In genomic region chrX:101772035-101772434, GRCm38 (mm10) we compare ENCODE assay signal across 10 mouse cellular contexts. TPM values are rescaled to one million over a fixed set of nuclear protein-coding genes. Genes with fewer than 3 reads are reported as not detected.
DNase-seq lines count a peak whose midpoint lies in the region; ATAC-seq and TF ChIP-seq lines count a peak whose summit lies in the region.
"Had no signal": no experiment of that assay in that cellular context is flagged by ENCODE, and none has a peak within 500 bp of the region (broad histone marks: within the 10 kb centered on the region; RNA-seq: fewer than 3 reads in every experiment).

No protein-coding gene starts in this region.

- DNase-seq in kidney, adult 2 months, result peak; percentile 56
- DNase-seq in MEL-GATA-1-ER (ENCODE audit: extremely low read depth, low read depth), result peak; percentile 49
- DNase-seq in cerebellum, adult 2 months, result peak; percentile 18 to 49
- DNase-seq in heart, postnatal 4 days, result peak; percentile 72
- peak; percentile 68 for DNase-seq in limb, embryonic 11.5 days (ENCODE audit: low spot score)
- peak; percentile 35 to 71 for DNase-seq in right cerebral cortex, postnatal 10 days (ENCODE audit: low spot score in 2 of 2)
- DNase-seq in yolk sac, embryonic 10.5 days (ENCODE audit: low spot score), result no peak

- no peaks in the 10 kb centered on the region for H3K9me3 ChIP-seq in kidney, embryonic 14.5 days (ENCODE audit: control insufficient read depth, low read length)
- H3K9me3 ChIP-seq in limb, embryonic 11.5 days (ENCODE audit: control insufficient read depth, low read length), result no peaks in the 10 kb centered on the region

- H3K36me3 ChIP-seq in kidney, adult 2 months (ENCODE audit: control insufficient read depth, insufficient read depth, low read length), result no peaks in the 10 kb centered on the region
- H3K36me3 ChIP-seq in kidney, embryonic 14.5 days (ENCODE audit: control insufficient read depth, insufficient read depth, low read length), result no peaks in the 10 kb centered on the region
- no peaks in the 10 kb centered on the region for H3K36me3 ChIP-seq in limb, embryonic 11.5 days (ENCODE audit: control insufficient read depth, insufficient read depth, low read length)

- no peak overlapping the region for H3K4me3 ChIP-seq in kidney, adult 2 months (ENCODE audit: insufficient read depth, low read depth, low read length)
- no peak overlapping the region for H3K4me3 ChIP-seq in kidney, embryonic 14.5 days (ENCODE audit: low read length)
- no peak overlapping the region for H3K4me3 ChIP-seq in cerebellum, adult 2 months (replicated peaks; ENCODE audit: insufficient read depth, low read depth, low read length)
- no peak overlapping the region for H3K4me3 ChIP-seq in limb, embryonic 11.5 days (ENCODE audit: low read depth, low read length)

- no peaks in the 10 kb centered on the region for H3K4me1 ChIP-seq in kidney, adult 2 months (ENCODE audit: control insufficient read depth, insufficient read depth, low read length)
- no peaks in the 10 kb centered on the region for H3K4me1 ChIP-seq in kidney, embryonic 14.5 days (ENCODE audit: control insufficient read depth, insufficient read depth, low read length)
- H3K4me1 ChIP-seq in cerebellum, adult 2 months (ENCODE audit: control insufficient read depth, insufficient read depth, low read length), result no peaks in the 10 kb centered on the region
- no peaks in the 10 kb centered on the region for H3K4me1 ChIP-seq in limb, embryonic 11.5 days (ENCODE audit: control insufficient read depth, insufficient read depth, low read length)

- TF ChIP-seq POLR2A in kidney, adult 2 months (IDR thresholded peaks at IDR 0.05; ENCODE audit: low read depth, low read length), result no peak
- no peak for TF ChIP-seq POLR2A in cerebellum, adult 2 months (IDR thresholded peaks at IDR 0.05; ENCODE audit: borderline replicate concordance, insufficient read depth, low read length)

- H3K9ac ChIP-seq in kidney, embryonic 14.5 days (ENCODE audit: low read depth, low read length), result no peak overlapping the region
- H3K9ac ChIP-seq in limb, embryonic 11.5 days (ENCODE audit: low read length), result no peak overlapping the region

- no peak for ATAC-seq in kidney, embryonic 14.5 days (ENCODE audit: low FRiP score, low TSS enrichment)
- ATAC-seq in limb, embryonic 11.5 days (ENCODE audit: insufficient number of reproducible peaks, low FRiP score, low TSS enrichment, low read depth), result no peak

- no peaks in the 10 kb centered on the region for H3K27me3 ChIP-seq in kidney, adult 2 months (replicated peaks; ENCODE audit: control insufficient read depth, insufficient read depth, low read length)
- H3K27me3 ChIP-seq in kidney, embryonic 14.5 days (ENCODE audit: control insufficient read depth, insufficient read depth, low read length), result no peaks in the 10 kb centered on the region
- H3K27me3 ChIP-seq in cerebellum, adult 2 months (ENCODE audit: control insufficient read depth, insufficient read depth, low read length), result no peaks in the 10 kb centered on the region
- H3K27me3 ChIP-seq in limb, embryonic 11.5 days (ENCODE audit: control insufficient read depth, insufficient read depth, low read length), result no peaks in the 10 kb centered on the region

- H3K4me2 ChIP-seq in kidney, embryonic 14.5 days (replicated peaks; ENCODE audit: low read depth, low read length), result no peak overlapping the region
- H3K4me2 ChIP-seq in limb, embryonic 11.5 days (ENCODE audit: low read depth, severe bottlenecking), result no peak overlapping the region

- TF ChIP-seq CTCF in kidney, adult 2 months (conservative IDR thresholded peaks at IDR 0.05; ENCODE audit: insufficient read depth, insufficient read length, low read depth, low read length), result peak; percentile 47
- peak; percentile 47; the same call in 1 of the 2 replicates for TF ChIP-seq CTCF in cerebellum, adult 2 months (IDR thresholded peaks at IDR 0.05; ENCODE audit: borderline replicate concordance, insufficient read depth, low read depth, low read length)

- WGBS in kidney, adult 2 months, result 28% methylated on average over 5 of the region's 5 CpGs
- 44% methylated on average over 5 of the region's 5 CpGs for WGBS in kidney, embryonic 14.5 days
- 34% methylated on average over 5 of the region's 5 CpGs for WGBS in cerebellum, adult 2 months
- WGBS in limb, embryonic 11.5 days, result 47% methylated on average over 5 of the region's 5 CpGs

- no peak overlapping the region for H3K27ac ChIP-seq in kidney, adult 2 months (ENCODE audit: insufficient read depth, low read depth, low read length)
- H3K27ac ChIP-seq in kidney, embryonic 14.5 days (ENCODE audit: low read depth, low read length), result no peak overlapping the region
- no peak overlapping the region for H3K27ac ChIP-seq in cerebellum, adult 2 months (ENCODE audit: insufficient read depth, low read length)
- H3K27ac ChIP-seq in limb, embryonic 11.5 days (replicated peaks; ENCODE audit: low read depth, low read length), result no peak overlapping the region

RNA-seq across cellular contexts. Expression of gene Gm4779, which starts 22.2 kb away (rescaled TPM):
- polyA plus RNA-seq in kidney, adult 2 months (2012; rRNA removed), result 0.13 TPM in 1 of 2 replicates, not detected in the other
- polyA plus RNA-seq in kidney, embryonic 14.5 days (2014; fragmentation: Nextera tagmentation; extraction: Ambion mirVana), result 0.56 and 0.81 TPM in 2 replicates
- polyA plus RNA-seq in cerebellum, adult 2 months (2012; rRNA removed), result 0.08 and 0.49 TPM in 2 replicates
- not detected for total RNA-seq in heart, postnatal 4 days (2021)
- not detected in 2 replicates for polyA plus RNA-seq in limb, embryonic 11.5 days (2014; fragmentation: Nextera tagmentation; extraction: Ambion mirVana)
- total RNA-seq: gastrocnemius, adult 8-10 months had no signal
- polyA plus RNA-seq: neural tube, embryonic 14.5 days had no signal

RNA-seq across cellular contexts. Expression of gene 8030474K03Rik, which starts 22.4 kb away (rescaled TPM):
- not detected in 2 replicates for polyA plus RNA-seq in kidney, adult 2 months (2012; rRNA removed)
- polyA plus RNA-seq in kidney, embryonic 14.5 days (2014; fragmentation: Nextera tagmentation; extraction: Ambion mirVana), result 0.26 and 0.81 TPM in 2 replicates
- polyA plus RNA-seq in cerebellum, adult 2 months (2012; rRNA removed), result 0.10 TPM in 1 of 2 replicates, not detected in the other
- not detected for total RNA-seq in heart, postnatal 4 days (2021)
- 0.20 TPM in 1 of 2 replicates, not detected in the other for polyA plus RNA-seq in limb, embryonic 11.5 days (2014; fragmentation: Nextera tagmentation; extraction: Ambion mirVana)
- total RNA-seq: gastrocnemius, adult 8-10 months had no signal
- polyA plus RNA-seq: neural tube, embryonic 14.5 days had no signal

RNA-seq across cellular contexts. Expression of gene Cxcr3, which starts 38.0 kb away (rescaled TPM):
- 2.3 and 4.3 TPM in 2 replicates for polyA plus RNA-seq in kidney, adult 2 months (2012; rRNA removed)
- 0.39 TPM in 1 of 2 replicates, not detected in the other for polyA plus RNA-seq in kidney, embryonic 14.5 days (2014; fragmentation: Nextera tagmentation; extraction: Ambion mirVana)
- polyA plus RNA-seq in cerebellum, adult 2 months (2012; rRNA removed), result 0.05 and 0.06 TPM in 2 replicates
- under 1 TPM in 1 of 2 experiments, not detected in 1; 0.25 TPM for total RNA-seq in heart, postnatal 4 days (2021)
- polyA plus RNA-seq in limb, embryonic 11.5 days (2014; fragmentation: Nextera tagmentation; extraction: Ambion mirVana), result not detected in 2 replicates
- total RNA-seq: gastrocnemius, adult 8-10 months had no signal
- polyA plus RNA-seq: neural tube, embryonic 14.5 days had no signal
